In the genomic region with DNA sequence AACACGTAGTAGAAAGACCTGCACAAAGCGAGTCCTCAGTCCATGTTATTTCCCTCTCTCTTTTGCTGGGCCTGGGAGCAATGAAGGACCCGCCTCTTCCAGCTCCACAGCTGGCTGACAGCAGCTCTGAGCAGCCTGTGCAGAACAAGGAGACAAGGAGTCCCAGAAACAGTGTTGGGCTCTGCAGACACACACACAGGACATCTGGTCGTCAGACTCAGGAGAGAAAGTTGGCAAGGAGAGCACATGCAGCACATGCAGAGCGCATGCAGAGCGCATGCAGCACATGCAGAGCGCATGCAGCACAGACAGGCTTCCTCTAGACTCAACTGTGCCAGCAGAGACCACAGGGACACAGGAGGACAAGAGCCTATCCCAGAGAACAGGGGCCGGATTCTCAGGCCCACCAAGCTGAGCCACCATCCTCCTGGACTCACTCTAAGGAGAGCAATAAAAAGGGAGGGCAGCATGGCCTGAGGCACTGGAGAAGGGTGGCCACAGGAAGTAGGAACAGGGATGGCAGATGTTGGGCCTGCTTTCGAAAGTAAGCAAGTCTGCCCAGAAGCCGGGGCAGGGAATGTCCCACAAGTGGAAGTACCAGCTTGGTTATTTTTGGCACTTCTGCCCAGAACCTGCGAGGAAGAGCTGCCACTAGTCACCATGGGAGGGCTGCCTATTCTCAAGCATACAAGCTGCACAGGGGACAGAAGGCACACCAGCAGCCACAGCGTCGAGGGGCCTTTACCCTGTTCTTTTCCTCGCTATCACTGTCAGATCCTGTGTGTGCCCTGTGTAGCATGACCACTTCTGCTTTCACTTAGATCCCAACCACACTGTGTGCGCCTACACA, we compare ENCODE assay signal across 8 mouse cellular contexts. TPM values are rescaled to one million over a fixed set of nuclear protein-coding genes. Genes with fewer than 3 reads are reported as not detected.
DNase-seq lines count a peak whose midpoint lies in the region; ATAC-seq and TF ChIP-seq lines count a peak whose summit lies in the region.

No protein-coding gene starts in this region.

- H3K4me3 ChIP-seq in layer of hippocampus, adult 2 months = no peak overlapping the region
- H3K4me3 ChIP-seq in bone marrow macrophage, adult 2 months (ENCODE audit: insufficient read depth, low read length) = peak overlapping the region; percentile 37
- no peak overlapping the region for H3K4me3 ChIP-seq in heart, adult 2 months
- H3K4me3 ChIP-seq in limb, embryonic 10.5 days = no peak overlapping the region

- peak overlapping the region; percentile 68 for H3K27ac ChIP-seq in layer of hippocampus, adult 2 months
- peak overlapping the region; percentile 85 for H3K27ac ChIP-seq in bone marrow macrophage, adult 2 months (ENCODE audit: insufficient read depth, low read depth, low read length)
- H3K27ac ChIP-seq in heart, adult 2 months = peak overlapping the region; percentile 56
- H3K27ac ChIP-seq in limb, embryonic 10.5 days = peak overlapping the region; percentile 71

- H3K79me2 ChIP-seq in heart, adult 2 months (replicated peaks; ENCODE audit: control insufficient read depth, insufficient read depth, low read length) = peaks cover 7% of the 10 kb centered on the region

- peak; percentile 16; the same call in 1 of the 2 replicates for TF ChIP-seq CTCF in layer of hippocampus, adult 2 months (conservative IDR thresholded peaks at IDR 0.05)
- TF ChIP-seq CTCF in bone marrow macrophage, adult 2 months (IDR thresholded peaks at IDR 0.05; ENCODE audit: low read depth, low read length) = no peak
- TF ChIP-seq CTCF in heart, adult 2 months (IDR thresholded peaks at IDR 0.05) = peak; percentile 24; the same call in 1 of the 2 replicates

- no peaks in the 10 kb centered on the region for H3K27me3 ChIP-seq in heart, adult 2 months (ENCODE audit: control insufficient read depth, insufficient read depth, low read length)
- H3K27me3 ChIP-seq in limb, embryonic 10.5 days (ENCODE audit: low read depth, poor library complexity, severe bottlenecking) = no peaks in the 10 kb centered on the region

- no peak for DNase-seq in layer of hippocampus, adult 2 months (ENCODE audit: low spot score in 2 of 2)
- DNase-seq in layer of hippocampus, adult 9-10 months (ENCODE audit: low spot score) = no peak
- peak in 1 of 2 experiments; percentile 78 for DNase-seq in heart, adult 2 months
- peak; percentile 54 for DNase-seq in limb, embryonic 10.5 days (ENCODE audit: low spot score)
- no peak for DNase-seq in frontal cortex, adult 2 months (ENCODE audit: extremely low spot score in 1 of 2, low spot score in 1 of 2)
- DNase-seq in thymus, postnatal 0 days (ENCODE audit: low spot score) = no peak

- H3K9ac ChIP-seq in heart, adult 2 months (ENCODE audit: low read depth, low read length) = no peak overlapping the region

- TF ChIP-seq EP300 in heart, adult 2 months (IDR thresholded peaks at IDR 0.05; ENCODE audit: insufficient read depth, low read depth, low read length) = peak; percentile 36; the same call in 1 of the 2 replicates

- WGBS in heart, adult 2 months = 48% methylated on average over 15 of the region's 15 CpGs
- 67% methylated on average over 15 of the region's 15 CpGs for WGBS in limb, embryonic 10.5 days

- no peaks in the 10 kb centered on the region for H3K36me3 ChIP-seq in heart, adult 2 months (ENCODE audit: control insufficient read depth, insufficient read depth, low read length)
- peaks cover 32% of the 10 kb centered on the region for H3K36me3 ChIP-seq in limb, embryonic 10.5 days

- intact Hi-C loops in heart, adult 2 months (cut with DNase I) = no loop called here

- H3K4me1 ChIP-seq in bone marrow macrophage, adult 2 months (ENCODE audit: control insufficient read depth, insufficient read depth, low read length) = peaks cover 51% of the 10 kb centered on the region
- peaks cover 48% of the 10 kb centered on the region for H3K4me1 ChIP-seq in heart, adult 2 months (ENCODE audit: control insufficient read depth, insufficient read depth, low read length)
- peaks cover 70% of the 10 kb centered on the region for H3K4me1 ChIP-seq in limb, embryonic 10.5 days

- peak; percentile 76 for ATAC-seq in neutrophil, adult 5-6 weeks (ENCODE audit: extremely low read depth, insufficient number of reproducible peaks, low FRiP score, poor library complexity, severe bottlenecking)

- no peak for TF ChIP-seq POLR2A in bone marrow macrophage, adult 2 months (IDR thresholded peaks at IDR 0.05; ENCODE audit: borderline replicate concordance, low read depth, low read length)
- no peak for TF ChIP-seq POLR2A in heart, adult 2 months (IDR thresholded peaks at IDR 0.05; ENCODE audit: insufficient read depth, low read depth, low read length)

- H3K9me3 ChIP-seq in limb, embryonic 10.5 days (replicated peaks) = no peaks in the 10 kb centered on the region

RNA-seq across cellular contexts. Expression of a gene that starts 30.7 kb away (rescaled TPM):
- total RNA-seq in layer of hippocampus, adult 2 months (2021) = 10 to 100 TPM; 24.6 to 27.2 TPM
- polyA plus RNA-seq in bone marrow macrophage, adult 2 months (2012; ENCODE audit: insufficient read depth, insufficient read length, missing spikeins) = 26.6 and 33.7 TPM in 2 replicates
- total RNA-seq in heart, adult 2 months (2021) = 10 to 100 TPM; 12.3 to 14.7 TPM
- polyA plus RNA-seq in heart, adult 2 months (2012; rRNA removed) = 8.1 and 8.4 TPM in 2 replicates
- polyA plus RNA-seq in limb, embryonic 10.5 days (2016; fragmentation: Nextera tagmentation; extraction: Ambion mirVana) = 9.2 and 10.7 TPM in 2 replicates
- 79.1 and 84.4 TPM in 2 replicates for total RNA-seq in neutrophil, adult 5-6 weeks (2017)
- 8.6 and 8.7 TPM in 2 replicates for polyA plus RNA-seq in frontal cortex, adult 2 months (2012; rRNA removed)
- polyA plus RNA-seq in thymus, postnatal 0 days (2015; fragmentation: Nextera tagmentation; extraction: Ambion mirVana) = 5.1 and 6.3 TPM in 2 replicates

RNA-seq across cellular contexts. Expression of a gene that starts 39.7 kb away (rescaled TPM):
- 1 to 10 TPM; 2.8 to 3.8 TPM for total RNA-seq in layer of hippocampus, adult 2 months (2021)
- polyA plus RNA-seq in bone marrow macrophage, adult 2 months (2012; ENCODE audit: insufficient read depth, insufficient read length, missing spikeins) = 0.23 TPM in 1 of 2 replicates, not detected in the other
- under 1 TPM; 0.10 to 0.20 TPM for total RNA-seq in heart, adult 2 months (2021)
- polyA plus RNA-seq in heart, adult 2 months (2012; rRNA removed) = 0.04 and 0.06 TPM in 2 replicates
- polyA plus RNA-seq in limb, embryonic 10.5 days (2016; fragmentation: Nextera tagmentation; extraction: Ambion mirVana) = 1.2 TPM in 2 replicates
- 6.6 and 8.0 TPM in 2 replicates for total RNA-seq in neutrophil, adult 5-6 weeks (2017)
- 4.4 and 5.3 TPM in 2 replicates for polyA plus RNA-seq in frontal cortex, adult 2 months (2012; rRNA removed)
- 0.18 and 0.22 TPM in 2 replicates for polyA plus RNA-seq in thymus, postnatal 0 days (2015; fragmentation: Nextera tagmentation; extraction: Ambion mirVana)
